Mouse (Mus musculus) effector memory CD4-positive, alpha-beta T cell, adult 7 months (primary cell): ENCODE results near the gene Olfr239. TPM values are rescaled to one million over a fixed set of nuclear protein-coding genes. Genes with fewer than 3 reads are reported as not detected.

Experiments used
- polyA plus RNA-seq: library from polyadenylated mRNA; unstranded; fragments of 100-300 nt; shearing (Covaris generic); gene quantifications from one replicate; pipeline ENCODE4 v1.2.1, GENCODE M21; 2017

The Olfr239 gene
- polyA plus RNA-seq = not detected

DNA sequence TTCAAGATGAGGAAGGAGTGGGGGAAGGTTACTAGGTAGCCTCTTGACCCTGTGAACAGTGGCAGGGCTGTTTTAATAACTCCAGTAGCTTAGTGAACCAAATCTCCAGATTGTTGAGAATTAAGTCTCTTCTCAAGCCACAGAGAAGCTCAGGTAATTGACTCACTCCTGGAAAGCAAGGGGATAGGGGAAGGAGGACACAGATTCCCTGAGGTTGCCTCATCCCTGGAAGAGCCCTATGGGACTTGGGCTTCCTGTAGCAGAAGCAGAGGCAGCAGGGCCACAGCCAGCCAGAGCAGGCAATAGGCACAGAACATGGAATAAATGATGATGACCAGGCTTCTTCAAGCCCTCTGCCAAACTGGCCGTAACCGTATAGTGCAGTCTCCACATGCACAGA is at the start of gene Olfr239:
Gene Olfr239, plus strand, starts transcription at position 301 of the 400 bp plus-strand sequence.

DNA sequence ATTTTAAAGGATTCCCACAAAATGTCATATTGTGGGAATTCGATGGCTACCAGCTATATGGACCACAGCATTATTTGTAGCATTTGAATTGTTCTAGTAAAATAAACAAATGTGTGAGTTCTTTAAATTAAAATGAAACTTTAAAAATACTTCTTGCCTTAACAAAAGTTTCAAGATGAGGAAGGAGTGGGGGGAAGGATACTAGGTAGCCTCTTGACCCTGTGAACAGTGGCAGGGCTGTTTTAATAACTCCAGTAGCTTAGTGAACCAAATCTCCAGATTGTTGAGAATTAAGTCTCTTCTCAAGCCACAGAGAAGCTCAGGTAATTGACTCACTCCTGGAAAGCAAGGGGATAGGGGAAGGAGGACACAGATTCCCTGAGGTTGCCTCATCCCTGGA is 23.0 kb upstream of the Olfr239 start, which contains the start of gene Olfr55:
Gene Olfr55, plus strand, starts transcription at position 301 of the 400 bp plus-strand sequence.

DNA sequence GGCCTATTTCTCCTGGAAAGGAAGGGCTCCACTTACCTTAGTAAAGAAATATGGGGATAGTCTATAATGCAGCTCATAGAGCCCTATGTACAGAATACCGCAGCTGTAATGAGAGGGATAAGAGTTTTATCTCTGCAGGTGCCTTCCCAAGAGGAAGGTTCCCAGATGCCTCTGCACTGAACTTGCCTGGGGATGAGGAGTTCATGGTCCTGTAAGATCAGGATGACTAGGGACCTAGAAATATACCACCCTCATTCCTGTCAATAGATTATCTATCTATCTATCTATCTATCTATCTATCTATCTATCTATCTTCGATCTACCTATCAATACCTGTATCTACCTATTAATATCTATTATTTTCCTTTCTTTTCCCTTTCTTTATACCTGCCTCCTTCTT is 30.5 kb downstream of the Olfr239 start, which contains the start of gene Olfr1564:
Gene Olfr1564, minus strand, starts transcription at position 101 of the 400 bp plus-strand sequence.

Other genes with a start within 250 kb of the Olfr239 start
- 40.3 TPM for gene Cyp4f13, start 243.9 kb upstream of the Olfr239 start, polyA plus RNA-seq
- gene Zfp472, start 225.5 kb upstream of the Olfr239 start, polyA plus RNA-seq = 15.9 TPM
- gene Zfp952, start 198.2 kb upstream of the Olfr239 start, polyA plus RNA-seq = 5.7 TPM
- 1.7 TPM for gene Zfp763, start 157.9 kb upstream of the Olfr239 start, polyA plus RNA-seq
- gene 4921501E09Rik, start 123.2 kb upstream of the Olfr239 start, polyA plus RNA-seq = not detected
- gene Zfp563, start 102.0 kb upstream of the Olfr239 start, polyA plus RNA-seq = 0.74 TPM
- 0.20 TPM for gene Morc2b, start 51.6 kb upstream of the Olfr239 start, polyA plus RNA-seq
- not detected for gene Olfr55, start 22.9 kb upstream of the Olfr239 start, polyA plus RNA-seq
- gene Olfr1564, start 30.4 kb downstream of the Olfr239 start, polyA plus RNA-seq = not detected
- gene Zfp955a, start 63.8 kb downstream of the Olfr239 start, polyA plus RNA-seq = 8.4 TPM
- not detected for gene Olfr63, start 73.4 kb downstream of the Olfr239 start, polyA plus RNA-seq
- 3.2 TPM for gene Zfp955b, start 98.2 kb downstream of the Olfr239 start, polyA plus RNA-seq
- 7.6 TPM for gene Zfp81, start 167.6 kb downstream of the Olfr239 start, polyA plus RNA-seq
- 6.4 TPM for gene Zfp101, start 203.3 kb downstream of the Olfr239 start, polyA plus RNA-seq
- gene Actl9, start 241.6 kb downstream of the Olfr239 start, polyA plus RNA-seq = not detected